Mouse (Mus musculus) heart, postnatal 0 days (tissue): ENCODE measurements around the gene Hnf4a. TPM values are rescaled to one million over a fixed set of nuclear protein-coding genes. Genes with fewer than 3 reads are reported as not detected.

Experiments
- ATAC-seq: fragments of 200-750 bp; cut with Nextera tagmentation; 2 replicates; pipeline ENCODE4 v1.8.0; 2017; ENCODE audit warnings: low read depth, moderate number of reproducible peaks, moderate library complexity; ENCODE audit not compliant: insufficient read depth
- DNase-seq: peaks from one replicate; pipeline ENCODE4 v3.0.0-alpha.2; 2016; ENCODE audit warnings: low spot score
- H3K27ac ChIP-seq: fragments of 300-500 bp; sonication (generic); 2 replicates; pipeline ENCODE4 v1.5.1; 2014; ENCODE audit warnings: low read depth, mild to moderate bottlenecking
- H3K27me3 ChIP-seq: fragments of 300-500 bp; sonication (generic); 2 replicates; pipeline ENCODE4 v1.6.1; 2014; ENCODE audit warnings: low read length, mixed read lengths; ENCODE audit not compliant: control insufficient read depth, insufficient read depth
- H3K36me3 ChIP-seq: fragments of 300-500 bp; sonication (generic); replicated peaks from 2 replicates; pipeline ENCODE4 v1.6.1; 2014; ENCODE audit warnings: low read length, mixed read lengths; ENCODE audit not compliant: control insufficient read depth, insufficient read depth
- H3K4me1 ChIP-seq: fragments of 300-500 bp; sonication (generic); 2 replicates; pipeline ENCODE4 v1.6.1; 2014; ENCODE audit warnings: antibody characterized with exemption; ENCODE audit not compliant: control insufficient read depth, insufficient read depth
- H3K4me2 ChIP-seq: fragments of 300-500 bp; sonication (generic); 2 replicates; pipeline ENCODE4 v1.6.1; 2014; ENCODE audit warnings: low read depth, mild to moderate bottlenecking, low read length, moderate library complexity
- H3K4me3 ChIP-seq: fragments of 300-500 bp; sonication (generic); 2 replicates; pipeline ENCODE4 v1.5.1; 2014; ENCODE audit warnings: low read depth, low read length
- H3K9ac ChIP-seq: fragments of 300-500 bp; sonication (generic); replicated peaks from 2 replicates; pipeline ENCODE4 v1.6.1; 2014; ENCODE audit warnings: low read depth, low read length, mixed read lengths
- H3K9me3 ChIP-seq: fragments of 300-500 bp; sonication (generic); replicated peaks from 2 replicates; pipeline ENCODE4 v1.6.1; 2016; ENCODE audit warnings: low read length; ENCODE audit not compliant: control insufficient read depth
- CTCF ChIP-seq: IDR thresholded peaks from 2 replicates; pipeline ENCODE4 v1.5.1; 2016; ENCODE audit warnings: antibody characterized with exemption, control low read depth, low read depth
- EP300 ChIP-seq: IDR thresholded peaks from 2 replicates; pipeline ENCODE4 v1.6.1; 2016; ENCODE audit warnings: antibody characterized with exemption, low read depth
- WGBS: fragments of 180-500 bp; shearing (Covaris S2); extraction: QIAGEN DNeasy Blood & Tissue Kit; methylation state at CpG from one replicate; pipeline ENCODE4 v1.1.7; 2014; 5-methylcytosine and 5-hydroxymethylcytosine counted together
- polyA plus RNA-seq: library from polyadenylated mRNA; unstranded; fragments of >200 nt; fragmentation: Nextera tagmentation; extraction: Ambion mirVana; gene quantifications from 2 replicates; pipeline ENCODE4 v1.2.1, GENCODE M21; 2015
- total RNA-seq: library from RNA; depleted of rRNA; stranded (reverse); fragments of >200 nt; gene quantifications from 2 replicates; pipeline ENCODE4 v1.2.3, GENCODE M21; 2014; ENCODE audit warnings: low replicate concordance

Hnf4a gene
- total and polyA plus RNA-seq, 2 experiments from 2014 or later, result not detected

GRCm38 (mm10) chr2:163462386-163462785, 44.2 kb upstream of the Hnf4a start:
- H3K27me3 ChIP-seq, result peaks cover 5% of the 10 kb centered on the region; the same call in 1 of the 2 replicates
- no peak overlapping the region; the same call in 1 of the 2 replicates for H3K27ac ChIP-seq
- H3K9me3 ChIP-seq, result no peaks in the 10 kb centered on the region
- no peak overlapping the region for H3K4me2 ChIP-seq
- TF ChIP-seq EP300 (no peak), CTCF (no peak)
- ATAC-seq (no peak), DNase-seq (no peak)
- 69% methylated on average over 5 of the region's 5 CpGs for WGBS
- no peaks in the 10 kb centered on the region for H3K36me3 ChIP-seq
- H3K9ac ChIP-seq, result no peak overlapping the region
- H3K4me1 ChIP-seq, result peaks cover 33% of the 10 kb centered on the region
- H3K4me3 ChIP-seq, result no peak overlapping the region

GRCm38 (mm10) chr2:163462801-163463200, 43.8 kb upstream of the Hnf4a start:
- Histone ChIP-seq H3K4me2 (no peak overlapping the region), H3K9me3 (no peaks in the 10 kb centered on the region), H3K27me3 (peaks cover 5% of the 10 kb centered on the region; the same call in 1 of the 2 replicates), H3K9ac (no peak overlapping the region), H3K27ac (no peak overlapping the region), H3K36me3 (peaks cover 4% of the 10 kb centered on the region), H3K4me3 (no peak overlapping the region), H3K4me1 (peaks cover 33% of the 10 kb centered on the region)
- TF ChIP-seq EP300, result no peak
- DNase-seq (no peak), ATAC-seq (no peak)
- 51% methylated on average over 11 of the region's 11 CpGs for WGBS

- Histone ChIP-seq H3K27ac (no peak overlapping the region), H3K4me2 (no peak overlapping the region), H3K4me1 (peaks cover 33% of the 10 kb centered on the region), H3K9me3 (no peaks in the 10 kb centered on the region), H3K36me3 (peaks cover 9% of the 10 kb centered on the region), H3K27me3 (peaks cover 5% of the 10 kb centered on the region; the same call in 1 of the 2 replicates), H3K9ac (no peak overlapping the region), H3K4me3 (no peak overlapping the region)
- no peak for DNase-seq
- WGBS, result 66% methylated on average over 10 of the region's 10 CpGs
- TF ChIP-seq CTCF (no peak), EP300 (no peak)
- ATAC-seq, result no peak
Observed at GRCm38 (mm10) chr2:163463251-163463769, 43.3 kb upstream of the Hnf4a start.

GRCm38 (mm10) chr2:163463998-163464397, 42.6 kb upstream of the Hnf4a start:
- peak overlapping the region; percentile 63 for H3K27ac ChIP-seq
- H3K9me3 ChIP-seq, result no peaks in the 10 kb centered on the region
- H3K36me3 ChIP-seq, result peaks cover 16% of the 10 kb centered on the region
- no peak for TF ChIP-seq CTCF
- TF ChIP-seq EP300, result no peak
- H3K4me2 ChIP-seq, result no peak overlapping the region
- no peak for DNase-seq
- H3K9ac ChIP-seq, result no peak overlapping the region
- ATAC-seq, result peak; percentile 39; the same call in 1 of the 2 replicates
- peaks cover 33% of the 10 kb centered on the region for H3K4me1 ChIP-seq
- WGBS, result 42% methylated on average over 4 of the region's 4 CpGs
- H3K4me3 ChIP-seq, result no peak overlapping the region
- H3K27me3 ChIP-seq, result peaks cover 3% of the 10 kb centered on the region; the same call in 1 of the 2 replicates

- Histone ChIP-seq H3K4me1 (peaks cover 31% of the 10 kb centered on the region), H3K9me3 (no peaks in the 10 kb centered on the region), H3K36me3 (peaks cover 21% of the 10 kb centered on the region), H3K9ac (no peak overlapping the region), H3K27me3 (no peaks in the 10 kb centered on the region), H3K4me2 (no peak overlapping the region), H3K27ac (peak overlapping the region; percentile 63), H3K4me3 (no peak overlapping the region)
- DNase-seq, result peak; percentile 66
- TF ChIP-seq CTCF, result no peak
- no peak for TF ChIP-seq EP300
- ATAC-seq, result peak; percentile 67
- WGBS, result 17% methylated on average over 6 of the region's 6 CpGs
Observed at GRCm38 (mm10) chr2:163464562-163464961, 42.0 kb upstream of the Hnf4a start.

GRCm38 (mm10) chr2:163466771-163467170, 39.8 kb upstream of the Hnf4a start:
- DNase-seq (no peak), ATAC-seq (no peak)
- 38% methylated on average over 8 of the region's 8 CpGs for WGBS
- Histone ChIP-seq H3K9ac (no peak overlapping the region), H3K9me3 (no peaks in the 10 kb centered on the region), H3K4me2 (no peak overlapping the region), H3K27ac (no peak overlapping the region), H3K4me1 (peaks cover 39% of the 10 kb centered on the region), H3K4me3 (no peak overlapping the region), H3K27me3 (no peaks in the 10 kb centered on the region), H3K36me3 (peaks cover 27% of the 10 kb centered on the region)
- TF ChIP-seq CTCF (no peak), EP300 (no peak)
